ENCODE assay signal across 10 mouse cellular contexts in the genomic region with DNA sequence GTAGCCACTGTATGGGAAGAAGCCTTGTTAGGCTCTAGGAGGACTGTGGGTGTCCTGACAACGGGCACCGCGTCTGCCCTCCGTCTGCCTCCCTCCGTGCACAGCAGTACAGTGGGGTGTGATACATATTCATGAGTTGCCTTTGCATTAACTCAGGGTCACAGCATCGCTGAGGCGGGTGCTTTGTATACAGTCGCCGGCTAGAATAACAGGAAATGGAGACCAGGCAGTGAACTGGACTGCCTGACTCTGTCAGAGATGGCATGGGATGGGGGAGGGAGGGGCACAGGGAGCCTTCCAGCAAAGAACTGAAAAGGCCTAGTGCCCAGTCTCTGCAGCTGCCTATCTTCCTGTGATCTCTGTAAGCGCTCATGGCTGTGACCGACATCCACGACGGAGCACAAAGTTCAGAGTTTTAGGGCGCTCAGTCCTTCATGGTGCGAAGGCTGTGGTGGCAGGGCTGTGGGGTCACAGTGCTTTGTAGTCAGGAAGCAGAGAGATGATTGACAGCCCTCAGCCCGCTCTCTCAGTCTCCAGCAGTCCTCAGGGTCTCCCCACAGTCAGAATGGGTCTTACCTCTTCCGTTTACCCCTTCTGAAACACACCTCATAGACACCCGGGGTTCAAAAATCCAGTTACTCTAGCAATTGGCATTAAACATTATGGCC. TPM values are rescaled to one million over a fixed set of nuclear protein-coding genes. Genes with fewer than 3 reads are reported as not detected.
DNase-seq lines count a peak whose midpoint lies in the region; ATAC-seq lines count a peak whose summit lies in the region.
"Had no signal": no experiment of that assay in that cellular context is flagged by ENCODE, and none has a peak within 500 bp of the region (broad histone marks: within the 10 kb centered on the region; RNA-seq: fewer than 3 reads in every experiment).

No protein-coding gene starts in this region.

- H3K4me1 ChIP-seq in hindbrain, embryonic 16.5 days (ENCODE audit: control insufficient read depth, insufficient read depth, low read depth, low read length), result peaks cover 7% of the 10 kb centered on the region
- H3K4me1 ChIP-seq in midbrain, embryonic 15.5 days, result peaks cover 15% of the 10 kb centered on the region

- H3K4me2 ChIP-seq in hindbrain, embryonic 16.5 days (ENCODE audit: low read length), result peak overlapping the region; percentile 29
- H3K4me2 ChIP-seq in midbrain, embryonic 15.5 days, result peak overlapping the region; percentile 31

- ATAC-seq in hindbrain, embryonic 16.5 days, result peak; percentile 94
- peak; percentile 93 for ATAC-seq in midbrain, embryonic 15.5 days (replicated peaks)

- no peak overlapping the region for H3K9ac ChIP-seq in hindbrain, embryonic 16.5 days (ENCODE audit: low read depth, low read length)
- no peak overlapping the region for H3K9ac ChIP-seq in midbrain, embryonic 15.5 days

- no peak overlapping the region for H3K4me3 ChIP-seq in hindbrain, embryonic 16.5 days (ENCODE audit: low read length)
- H3K4me3 ChIP-seq in midbrain, embryonic 15.5 days, result no peak overlapping the region

- H3K27ac ChIP-seq in hindbrain, embryonic 16.5 days (ENCODE audit: low read depth, low read length), result no peak overlapping the region
- peak overlapping the region; percentile 19; the same call in 1 of the 2 replicates for H3K27ac ChIP-seq in midbrain, embryonic 15.5 days

- 21% methylated on average over 18 of the region's 18 CpGs for WGBS in hindbrain, embryonic 16.5 days
- WGBS in midbrain, embryonic 15.5 days, result 23% methylated on average over 18 of the region's 18 CpGs

- no peaks in the 10 kb centered on the region for H3K9me3 ChIP-seq in hindbrain, embryonic 16.5 days (ENCODE audit: control insufficient read depth, low read length)
- H3K9me3 ChIP-seq in midbrain, embryonic 15.5 days, result no peaks in the 10 kb centered on the region

- no peaks in the 10 kb centered on the region for H3K27me3 ChIP-seq in hindbrain, embryonic 16.5 days (replicated peaks; ENCODE audit: control insufficient read depth, insufficient read depth, low read length)
- H3K27me3 ChIP-seq in midbrain, embryonic 15.5 days (replicated peaks), result no peaks in the 10 kb centered on the region

- no peaks in the 10 kb centered on the region for H3K36me3 ChIP-seq in hindbrain, embryonic 16.5 days (ENCODE audit: control insufficient read depth, insufficient read depth, low read length)
- no peaks in the 10 kb centered on the region for H3K36me3 ChIP-seq in midbrain, embryonic 15.5 days (replicated peaks)

- peak; percentile 47 for DNase-seq in ES-CJ7 (ENCODE audit: low read depth, low spot score)
- DNase-seq in embryo, embryonic 11 days, result peak; percentile 70
- DNase-seq in spleen, adult 12 weeks (ENCODE audit: low spot score), result no peak
- no peak for DNase-seq in gastrocnemius, adult 18-20 months (ENCODE audit: low spot score)
- DNase-seq in urinary bladder, postnatal 36 days (ENCODE audit: low spot score in 2 of 2), result no peak
- DNase-seq in gastrocnemius, adult 8-10 months (ENCODE audit: low spot score in 2 of 2), result no peak
- DNase-seq: cerebellum, adult 2 months; heart, postnatal 36 days had no signal

RNA-seq across cellular contexts. Expression of gene Unc5cl, which starts 58.0 kb away (rescaled TPM):
- polyA plus RNA-seq in hindbrain, embryonic 16.5 days (2015; fragmentation: Nextera tagmentation; extraction: Ambion mirVana), result 0.15 and 0.39 TPM in 2 replicates
- 0.22 and 0.23 TPM in 2 replicates for polyA plus RNA-seq in midbrain, embryonic 15.5 days (2015; fragmentation: Nextera tagmentation; extraction: Ambion mirVana)
- total RNA-seq in gastrocnemius, adult 18-20 months (2021), result not detected
- total RNA-seq in gastrocnemius, adult 8-10 months (2022), result not detected

Comparison
In these comparisons a context has a peak if more than half of its experiments do, and no peak if none do; other contexts are left out.
1. DNase-seq: peak in ES-CJ7 (single experiment) and embryo, embryonic 11 days (single experiment); none in spleen, adult 12 weeks (single experiment), gastrocnemius, adult 18-20 months (single experiment), urinary bladder, postnatal 36 days (0 of 2) and gastrocnemius, adult 8-10 months (0 of 2).